In the genomic region with DNA sequence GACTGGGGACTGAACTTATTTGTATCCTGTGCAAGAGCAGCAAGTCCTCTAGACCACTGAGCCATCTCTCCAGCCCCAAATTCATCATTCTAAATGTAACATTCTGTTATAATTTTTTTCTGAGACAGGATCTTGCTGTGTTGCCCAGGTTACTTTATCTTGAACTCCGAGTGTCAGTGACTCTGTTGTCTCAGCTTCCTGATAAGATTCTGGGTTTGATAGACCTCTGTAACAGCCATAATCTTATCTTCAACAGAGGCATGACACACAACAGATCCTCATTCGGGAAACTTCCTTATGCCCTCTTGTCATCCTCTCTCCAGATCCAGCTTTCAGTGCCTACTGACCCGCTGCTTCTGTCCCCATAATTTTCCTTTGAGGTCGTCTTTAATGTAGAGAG, we compare ENCODE assay signal across 22 mouse cellular contexts. TPM values are rescaled to one million over a fixed set of nuclear protein-coding genes. Genes with fewer than 3 reads are reported as not detected.
"Had no signal": no experiment of that assay in that cellular context is flagged by ENCODE, and none has a peak within 500 bp of the region (broad histone marks: within the 10 kb centered on the region; RNA-seq: fewer than 3 reads in every experiment).

No protein-coding gene starts in this region.

- H3K27me3 ChIP-seq: midbrain, embryonic 12.5 days; neural tube, embryonic 13.5 days; neural tube, embryonic 15.5 days; stomach, embryonic 15.5 days had no signal

- DNase-seq: lung, adult 18-20 months; lung, embryonic 14.5 days; lung, postnatal 10 days; lung, postnatal 4 days; midbrain, embryonic 14.5 days; retina, postnatal 1 day; right cerebral cortex, adult 18-20 months; right cerebral cortex, postnatal 25 days; right cerebral cortex, postnatal 4 days; spleen, adult 18-20 months; thymus, adult 2 months; thymus, postnatal 25 days; thymus, postnatal 4 days had no signal

- H3K27ac ChIP-seq: midbrain, embryonic 10.5 days; midbrain, embryonic 12.5 days; neural tube, embryonic 13.5 days; neural tube, embryonic 15.5 days; stomach, embryonic 15.5 days; stomach, postnatal 0 days had no signal

- H3K9ac ChIP-seq: lung, embryonic 14.5 days; midbrain, embryonic 12.5 days; neural tube, embryonic 13.5 days; neural tube, embryonic 15.5 days; stomach, embryonic 15.5 days had no signal

- H3K4me1 ChIP-seq: midbrain, embryonic 10.5 days; midbrain, embryonic 12.5 days; neural tube, embryonic 13.5 days; neural tube, embryonic 15.5 days; stomach, embryonic 15.5 days had no signal

- H3K9me3 ChIP-seq: midbrain, embryonic 10.5 days; midbrain, embryonic 12.5 days; neural tube, embryonic 13.5 days; neural tube, embryonic 15.5 days; stomach, embryonic 15.5 days had no signal

- H3K4me3 ChIP-seq: midbrain, embryonic 10.5 days; midbrain, embryonic 12.5 days; myocyte; neural tube, embryonic 13.5 days; neural tube, embryonic 15.5 days; stomach, embryonic 15.5 days had no signal

- ATAC-seq: midbrain, embryonic 16.5 days had no signal

- H3K4me2 ChIP-seq: lung, embryonic 14.5 days; midbrain, embryonic 12.5 days; neural tube, embryonic 13.5 days; neural tube, embryonic 15.5 days; stomach, embryonic 15.5 days had no signal

RNA-seq across cellular contexts. Expression of gene D6Ertd527e, which starts 31.8 kb away (rescaled TPM):
- total RNA-seq: megakaryocyte-erythroid progenitor cell, adult 5-6 weeks had no signal
- polyA plus RNA-seq: midbrain, embryonic 12.5 days; midbrain, embryonic 14.5 days had no signal
